Mouse (Mus musculus): Measurements from ENCODE around the gene Tmem274. TPM values are rescaled to one million over a fixed set of nuclear protein-coding genes. Genes with fewer than 3 reads are reported as not detected.

Gene Tmem274
- polyA plus RNA-seq, 1 experiment from 2014 or later = 0.28 TPM

DNA sequence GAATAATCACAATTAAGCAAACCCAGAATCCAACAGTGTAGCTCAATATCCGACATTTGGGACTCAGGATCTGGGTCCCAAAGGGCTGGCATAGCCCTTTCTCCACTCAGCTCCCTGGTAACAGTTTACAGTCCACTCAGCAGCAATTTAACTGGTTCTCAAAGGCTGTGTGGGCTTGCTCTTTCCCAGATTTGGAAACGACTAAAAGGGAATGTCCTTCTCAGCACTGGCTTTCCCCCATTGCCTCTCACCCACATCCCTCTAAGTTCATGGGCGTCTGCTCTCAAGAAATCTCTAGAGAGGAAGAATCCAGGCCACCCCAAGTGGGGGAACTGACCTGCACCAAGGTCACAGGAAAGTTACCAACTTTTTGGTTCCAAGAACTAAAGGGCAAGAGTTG lies 7.4 kb downstream of the Tmem274 start:
- peak overlapping the region; percentile 63; the same call in 1 of the 2 replicates for H3K9ac ChIP-seq
- H3K4me3 ChIP-seq (replicated peaks) = peak overlapping the region; percentile 69
- H3K4me2 ChIP-seq (replicated peaks) = peak overlapping the region; percentile 85
- H3K36me3 ChIP-seq = peaks cover 26% of the 10 kb centered on the region
- ATAC-seq (ENCODE audit: insufficient number of reproducible peaks, low FRiP score, low TSS enrichment, low read depth) = no peak
- H3K9me3 ChIP-seq (replicated peaks) = no peaks in the 10 kb centered on the region
- peak overlapping the region; percentile 78 for H3K27ac ChIP-seq (replicated peaks)
- peaks cover 20% of the 10 kb centered on the region for H3K4me1 ChIP-seq
- WGBS = 49% methylated on average over 3 of the region's 3 CpGs
- no peaks in the 10 kb centered on the region for H3K27me3 ChIP-seq

DNA sequence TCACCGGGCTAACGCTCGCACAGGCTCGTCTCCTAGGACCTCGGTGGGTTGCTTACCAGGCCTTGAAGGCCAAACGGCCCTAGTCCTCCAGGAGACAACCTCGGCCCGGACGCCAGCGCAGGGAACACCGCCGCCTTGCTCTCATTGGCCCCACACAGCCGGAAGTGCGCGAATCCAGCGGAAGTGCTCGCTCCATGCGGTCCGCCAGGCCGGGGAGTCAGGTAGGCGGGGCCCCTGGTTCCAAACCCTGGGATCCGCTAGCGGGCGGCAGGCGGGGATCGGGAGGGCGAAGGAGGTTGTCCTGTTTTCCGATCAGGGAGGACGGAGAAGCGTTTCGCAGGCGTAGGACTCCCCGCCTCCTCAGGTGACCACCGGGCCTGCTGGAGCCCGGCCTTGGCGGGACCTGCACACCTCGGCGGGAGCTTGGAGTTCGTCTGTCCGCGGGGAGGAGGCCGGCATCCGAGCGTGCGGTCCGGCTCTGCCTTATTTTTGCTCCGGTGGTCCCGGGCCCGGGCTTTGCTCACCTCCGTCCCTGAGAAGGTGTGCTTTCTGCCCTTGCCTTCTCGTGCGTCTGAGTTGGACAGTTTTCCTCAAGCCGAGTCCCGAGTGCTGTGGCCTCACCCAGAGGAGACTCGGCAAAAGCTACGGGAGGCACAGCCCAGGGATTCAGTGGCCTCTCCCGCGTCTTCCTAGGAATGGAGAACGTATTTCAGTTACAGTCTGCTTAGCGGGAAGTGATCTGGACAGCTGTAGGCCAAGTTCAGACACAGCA lies 8.1 kb downstream of the Tmem274 start, which contains the start of the genes Nmnat1 and Lzic:
Gene Nmnat1, minus strand, starts transcription at position 150 of the 772 bp plus-strand sequence.
Gene Lzic, plus strand, starts transcription at position 177 of the 772 bp plus-strand sequence.
- Histone ChIP-seq H3K4me1 (peaks cover 20% of the 10 kb centered on the region), H3K9ac (peak within 1 kb of the TSS; percentile 63), H3K27ac (replicated peaks) (peak within 1 kb of the TSS; percentile 78), H3K9me3 (replicated peaks) (no peaks in the 10 kb centered on the region), H3K36me3 (peaks cover 33% of the 10 kb centered on the region), H3K4me2 (replicated peaks) (peak within 1 kb of the TSS; percentile 85), H3K27me3 (no peaks in the 10 kb centered on the region), H3K4me3 (replicated peaks) (peak within 1 kb of the TSS; percentile 69)
- ATAC-seq (ENCODE audit: insufficient number of reproducible peaks, low FRiP score, low TSS enrichment, low read depth) = peak; percentile 96
- under 1% methylated on average over 60 of the region's 60 CpGs for WGBS

DNA sequence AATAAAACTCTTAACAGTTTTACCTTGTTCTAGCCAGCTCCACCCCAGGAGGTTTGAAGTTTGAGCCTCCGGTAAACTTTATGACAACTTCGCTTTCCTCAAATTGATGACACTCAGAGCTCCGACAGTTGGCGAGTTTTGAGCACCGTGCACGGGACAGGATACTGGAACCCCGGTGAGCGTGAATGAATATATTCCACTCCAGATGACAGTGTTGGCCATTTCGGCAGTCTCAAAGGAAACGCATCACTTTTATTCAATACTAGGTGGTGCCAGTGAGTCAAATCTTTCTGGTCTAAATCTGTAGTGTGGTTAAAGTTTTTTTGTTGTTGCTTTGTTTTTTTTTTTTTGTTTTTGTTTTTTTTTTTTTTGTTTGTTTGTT lies 8.6 kb downstream of the Tmem274 start:
- peak overlapping the region; percentile 63 for H3K9ac ChIP-seq
- WGBS = under 1% methylated on average over 10 of the region's 10 CpGs
- no peaks in the 10 kb centered on the region for H3K9me3 ChIP-seq (replicated peaks)
- H3K4me2 ChIP-seq (replicated peaks) = peak overlapping the region; percentile 85
- H3K36me3 ChIP-seq = peaks cover 34% of the 10 kb centered on the region
- no peak for ATAC-seq (ENCODE audit: insufficient number of reproducible peaks, low FRiP score, low TSS enrichment, low read depth)
- H3K4me3 ChIP-seq (replicated peaks) = peak overlapping the region; percentile 69
- H3K4me1 ChIP-seq = peaks cover 20% of the 10 kb centered on the region
- no peaks in the 10 kb centered on the region for H3K27me3 ChIP-seq
- H3K27ac ChIP-seq (replicated peaks) = peak overlapping the region; percentile 78; the same call in 1 of the 2 replicates

DNA sequence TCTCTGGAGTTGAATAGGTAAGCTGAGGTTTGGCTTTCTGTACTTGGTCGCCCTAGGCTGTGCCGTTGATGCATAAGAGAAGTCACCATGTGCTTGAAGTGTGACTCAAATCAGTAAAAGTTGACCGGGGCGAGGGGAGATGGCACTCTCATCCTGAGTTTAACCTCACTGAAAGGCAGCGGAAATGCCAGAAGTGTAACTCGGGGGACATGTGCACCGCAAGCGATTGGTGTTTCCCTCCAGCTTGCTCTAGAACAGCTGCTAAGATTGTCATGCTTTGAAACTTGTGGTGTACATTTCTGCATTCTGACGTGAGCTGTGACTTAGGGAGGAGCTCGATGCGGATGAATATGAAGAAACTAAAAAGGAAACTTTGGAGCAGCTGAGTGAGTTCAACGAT lies 10.6 kb downstream of the Tmem274 start:
- no peaks in the 10 kb centered on the region for H3K27me3 ChIP-seq
- peaks cover 20% of the 10 kb centered on the region for H3K4me1 ChIP-seq
- H3K9ac ChIP-seq = no peak overlapping the region
- no peak overlapping the region for H3K4me2 ChIP-seq (replicated peaks)
- no peaks in the 10 kb centered on the region for H3K9me3 ChIP-seq (replicated peaks)
- H3K4me3 ChIP-seq (replicated peaks) = no peak overlapping the region
- WGBS = 92% methylated on average over 12 of the region's 12 CpGs
- no peak overlapping the region for H3K27ac ChIP-seq (replicated peaks)
- ATAC-seq (ENCODE audit: insufficient number of reproducible peaks, low FRiP score, low TSS enrichment, low read depth) = no peak
- H3K36me3 ChIP-seq = peaks cover 52% of the 10 kb centered on the region

DNA sequence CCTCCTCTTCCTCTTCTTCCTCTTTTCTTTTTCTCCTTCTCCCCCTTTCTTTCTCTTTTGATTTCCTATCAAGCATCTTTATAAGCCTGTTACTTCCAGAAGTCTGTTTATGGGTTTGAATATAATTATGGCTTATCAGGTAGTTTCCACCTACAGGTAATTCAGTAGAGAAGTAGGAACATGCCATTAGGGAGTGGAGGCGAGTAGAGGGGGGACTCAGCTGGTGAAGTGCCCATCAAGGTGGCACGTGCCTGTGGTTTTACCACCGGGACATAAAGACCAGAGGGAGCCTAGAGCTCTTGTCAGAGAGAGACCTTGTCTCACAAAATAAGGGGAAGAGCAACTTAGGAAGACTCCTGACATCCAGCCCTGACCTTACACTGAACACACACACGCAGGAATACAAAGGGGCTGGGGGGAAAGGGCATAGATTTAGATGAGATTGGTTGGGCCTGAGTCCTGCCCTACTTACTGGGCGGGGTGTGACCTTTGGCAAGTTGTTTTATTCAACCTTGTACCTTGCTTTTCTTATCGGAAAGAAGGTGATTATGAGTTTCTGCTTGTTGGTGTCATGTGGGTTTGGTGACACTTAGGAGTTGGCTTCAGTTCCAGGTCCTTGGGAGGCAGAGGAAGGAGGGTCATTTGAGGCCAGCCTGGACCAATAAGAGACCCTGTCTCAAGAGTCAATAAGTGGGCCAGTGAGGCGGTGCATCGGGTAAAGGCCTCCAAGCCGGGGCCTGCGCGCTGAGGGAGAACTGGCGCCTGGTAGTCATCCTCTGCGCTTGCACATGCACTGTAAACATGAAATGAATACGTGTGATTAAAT lies 12.4 kb downstream of the Tmem274 start:
- no peaks in the 10 kb centered on the region for H3K27me3 ChIP-seq
- no peak overlapping the region for H3K4me3 ChIP-seq (replicated peaks)
- H3K9ac ChIP-seq = no peak overlapping the region
- peaks cover 69% of the 10 kb centered on the region for H3K36me3 ChIP-seq
- peaks cover 13% of the 10 kb centered on the region for H3K4me1 ChIP-seq
- whole genome bisulfite sequencing = 92% methylated on average over 14 of the region's 14 CpGs
- no peak overlapping the region for H3K4me2 ChIP-seq (replicated peaks)
- H3K27ac ChIP-seq (replicated peaks) = no peak overlapping the region
- H3K9me3 ChIP-seq (replicated peaks) = no peaks in the 10 kb centered on the region
- no peak for ATAC-seq (ENCODE audit: insufficient number of reproducible peaks, low FRiP score, low TSS enrichment, low read depth)

DNA sequence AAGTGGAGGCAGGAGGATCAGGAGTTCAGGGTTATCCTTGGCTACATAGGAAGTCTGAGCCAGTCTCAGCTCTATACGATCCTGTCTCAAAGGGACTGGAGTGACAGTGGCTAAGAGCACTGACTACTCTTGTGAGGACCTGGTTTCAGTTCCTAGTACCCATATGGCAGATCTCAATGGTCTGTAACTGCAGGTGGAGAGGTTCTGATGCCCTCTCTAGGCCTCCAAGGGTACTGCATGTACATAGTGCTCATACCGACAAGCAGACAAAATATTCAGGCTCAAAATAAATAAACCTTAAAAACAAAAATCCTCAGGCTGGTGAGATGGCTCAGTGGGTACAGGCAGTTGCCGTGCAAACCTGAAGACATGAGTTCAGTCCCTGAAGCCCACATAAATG lies 14.0 kb downstream of the Tmem274 start:
- no peak overlapping the region for H3K4me3 ChIP-seq (replicated peaks)
- no peak overlapping the region for H3K4me2 ChIP-seq (replicated peaks)
- 0 out of 2 replicates have a peak, but pooled peaks cover 8% of the 10 kb centered on the region for H3K4me1 ChIP-seq
- no peak overlapping the region for H3K9ac ChIP-seq
- no peaks in the 10 kb centered on the region for H3K9me3 ChIP-seq (replicated peaks)
- H3K27me3 ChIP-seq = no peaks in the 10 kb centered on the region
- 97% methylated on average over 3 of the region's 3 CpGs for WGBS
- H3K27ac ChIP-seq (replicated peaks) = no peak overlapping the region
- no peak for ATAC-seq (ENCODE audit: insufficient number of reproducible peaks, low FRiP score, low TSS enrichment, low read depth)
- peaks cover 82% of the 10 kb centered on the region for H3K36me3 ChIP-seq

DNA sequence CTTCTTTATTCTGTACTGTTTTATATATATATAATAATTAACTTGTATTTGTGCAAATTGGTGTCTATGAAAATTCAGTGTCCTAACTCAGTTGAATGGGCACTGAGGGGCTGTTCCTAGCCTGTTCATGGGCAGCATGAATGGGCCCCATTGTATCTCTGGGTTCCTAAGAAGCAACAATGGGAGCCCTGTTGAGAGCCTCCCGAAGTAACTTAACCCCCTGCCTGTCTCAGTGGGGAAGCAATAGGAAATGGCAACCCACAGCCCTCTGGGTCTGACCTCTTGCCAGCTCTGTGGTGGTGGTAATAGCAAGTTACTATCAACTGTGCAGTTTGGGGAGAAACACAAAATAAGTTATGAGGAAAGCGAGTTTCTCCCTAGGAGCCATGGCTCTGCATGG lies 19.4 kb downstream of the Tmem274 start:
- no peak overlapping the region for H3K4me3 ChIP-seq (replicated peaks)
- no peaks in the 10 kb centered on the region for H3K9me3 ChIP-seq (replicated peaks)
- H3K27me3 ChIP-seq = no peaks in the 10 kb centered on the region
- H3K36me3 ChIP-seq = peaks cover 76% of the 10 kb centered on the region
- no peak overlapping the region for H3K9ac ChIP-seq
- H3K27ac ChIP-seq (replicated peaks) = no peak overlapping the region
- no peak overlapping the region for H3K4me2 ChIP-seq (replicated peaks)
- 22% methylated on average over 2 of the region's 2 CpGs for WGBS
- peak; percentile 70 for ATAC-seq (ENCODE audit: insufficient number of reproducible peaks, low FRiP score, low TSS enrichment, low read depth)
- no peaks in the 10 kb centered on the region for H3K4me1 ChIP-seq

DNA sequence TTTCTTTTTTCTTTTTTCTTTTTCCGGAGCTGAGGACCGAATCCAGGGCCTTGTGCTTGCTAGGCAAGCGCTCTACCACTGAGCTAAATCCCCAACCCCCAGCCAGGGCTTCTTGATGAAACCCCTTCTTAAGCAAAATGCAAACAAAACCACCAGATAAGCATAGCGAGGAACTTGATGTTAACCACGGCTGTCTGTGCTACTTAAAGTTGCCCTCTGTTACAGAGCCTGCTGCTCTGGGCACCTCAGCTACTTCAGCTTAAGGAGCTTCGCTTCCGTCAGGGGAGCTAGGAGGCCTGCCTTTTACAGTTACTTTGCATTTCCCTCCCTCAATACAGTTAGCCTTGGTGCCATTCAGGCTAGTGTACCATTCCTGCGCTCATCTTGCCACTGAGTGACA lies 21.7 kb downstream of the Tmem274 start:
- no peak overlapping the region for H3K27ac ChIP-seq (replicated peaks)

DNA sequence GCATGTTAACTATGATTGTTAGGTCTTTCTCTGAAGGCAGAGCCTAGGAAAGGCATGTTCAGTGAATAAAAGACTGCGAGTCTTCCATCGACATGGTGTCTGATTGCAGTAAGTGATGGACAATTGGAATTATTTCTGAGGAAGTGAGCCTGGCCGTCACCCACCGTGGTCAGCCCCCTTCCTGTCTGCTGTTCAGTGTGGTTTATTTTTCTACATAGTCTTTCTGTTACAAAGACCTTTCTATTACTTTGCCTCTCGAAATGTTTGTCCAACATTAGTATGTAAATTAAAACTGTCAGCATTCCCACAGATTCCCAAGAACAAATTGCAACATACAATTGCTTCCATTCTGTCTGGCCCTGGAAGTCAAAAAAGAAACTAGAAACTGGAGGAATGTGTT lies 22.6 kb downstream of the Tmem274 start:
- peaks cover 56% of the 10 kb centered on the region for H3K36me3 ChIP-seq
- no peak overlapping the region for H3K4me2 ChIP-seq (replicated peaks)
- H3K9me3 ChIP-seq (replicated peaks) = no peaks in the 10 kb centered on the region
- no peak overlapping the region for H3K9ac ChIP-seq
- no peaks in the 10 kb centered on the region for H3K4me1 ChIP-seq
- 68% methylated on average over 5 of the region's 5 CpGs for WGBS
- ATAC-seq (ENCODE audit: insufficient number of reproducible peaks, low FRiP score, low TSS enrichment, low read depth) = no peak
- H3K27me3 ChIP-seq = no peaks in the 10 kb centered on the region
- H3K4me3 ChIP-seq (replicated peaks) = no peak overlapping the region
- no peak overlapping the region for H3K27ac ChIP-seq (replicated peaks)

More for the DNA sequence above, 21.7 kb downstream of the Tmem274 start:
- no peaks in the 10 kb centered on the region for H3K9me3 ChIP-seq (replicated peaks)
- H3K4me3 ChIP-seq (replicated peaks) = no peak overlapping the region
- WGBS = 82% methylated on average over 8 of the region's 8 CpGs
- peaks cover 64% of the 10 kb centered on the region for H3K36me3 ChIP-seq
- H3K27me3 ChIP-seq = no peaks in the 10 kb centered on the region
- no peaks in the 10 kb centered on the region for H3K4me1 ChIP-seq
- ATAC-seq (ENCODE audit: insufficient number of reproducible peaks, low FRiP score, low TSS enrichment, low read depth) = no peak
- no peak overlapping the region for H3K9ac ChIP-seq
- no peak overlapping the region for H3K4me2 ChIP-seq (replicated peaks)

DNA sequence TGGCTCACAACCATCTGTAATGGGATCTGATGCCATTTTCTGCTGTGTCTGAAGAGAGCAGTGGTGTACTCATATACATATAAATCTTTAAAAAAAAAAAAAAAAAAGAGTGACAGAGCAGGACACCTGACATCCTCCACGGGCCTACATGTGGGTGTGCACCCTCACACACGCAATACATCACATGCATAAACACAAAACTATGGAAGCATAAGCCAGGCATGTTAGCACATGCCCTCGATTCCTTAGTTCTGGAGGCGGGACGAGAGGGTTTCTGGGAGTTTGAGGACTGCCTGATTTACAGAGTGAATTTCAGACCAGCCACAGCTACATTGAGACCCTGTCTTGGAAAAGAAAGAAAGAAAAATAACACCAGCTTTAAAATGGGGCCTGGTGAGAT lies 27.2 kb downstream of the Tmem274 start:
- Histone ChIP-seq H3K27me3 (no peaks in the 10 kb centered on the region), H3K9me3 (replicated peaks) (no peaks in the 10 kb centered on the region), H3K27ac (replicated peaks) (peak overlapping the region; percentile 65; the same call in 1 of the 2 replicates), H3K4me3 (replicated peaks) (no peak overlapping the region), H3K4me1 (no peaks in the 10 kb centered on the region), H3K4me2 (replicated peaks) (0 out of 2 replicates have a peak overlapping the region, but pooled peaks have one; percentile 1), H3K9ac (no peak overlapping the region), H3K36me3 (peaks cover 24% of the 10 kb centered on the region; the same call in 1 of the 2 replicates)
- WGBS = 63% methylated on average over 5 of the region's 5 CpGs
- no peak for ATAC-seq (ENCODE audit: insufficient number of reproducible peaks, low FRiP score, low TSS enrichment, low read depth)

DNA sequence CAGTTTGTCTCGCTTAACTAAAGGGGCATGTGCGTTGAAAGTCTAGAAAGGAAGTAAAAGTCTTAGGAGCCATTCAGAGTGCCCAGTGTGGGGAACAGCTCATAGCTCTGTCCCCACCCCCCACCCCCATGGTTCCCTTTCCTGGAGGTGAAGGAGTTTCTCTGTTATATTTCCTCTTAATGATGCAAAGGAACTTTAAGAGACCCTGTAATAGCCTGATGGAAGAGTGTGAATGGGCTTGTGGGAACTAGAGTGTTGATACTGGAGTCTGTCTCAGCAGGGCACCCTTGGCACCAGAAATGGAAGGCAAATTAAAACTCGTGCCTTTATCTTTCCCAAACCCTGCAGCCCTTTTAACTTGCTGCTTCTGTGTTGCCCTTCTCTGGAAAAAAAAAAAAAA lies 27.7 kb downstream of the Tmem274 start:
- Histone ChIP-seq H3K9me3 (replicated peaks) (no peaks in the 10 kb centered on the region), H3K36me3 (peaks cover 19% of the 10 kb centered on the region; the same call in 1 of the 2 replicates), H3K4me2 (replicated peaks) (0 out of 2 replicates have a peak overlapping the region, but pooled peaks have one; percentile 1), H3K4me3 (replicated peaks) (no peak overlapping the region), H3K4me1 (no peaks in the 10 kb centered on the region), H3K9ac (no peak overlapping the region), H3K27me3 (no peaks in the 10 kb centered on the region), H3K27ac (replicated peaks) (peak overlapping the region; percentile 65; the same call in 1 of the 2 replicates)
- 17% methylated on average over 3 of the region's 3 CpGs for WGBS
- no peak for ATAC-seq (ENCODE audit: insufficient number of reproducible peaks, low FRiP score, low TSS enrichment, low read depth)

Measured in embryonic facial prominence, embryonic 15.5 days (tissue).